Mouse (Mus musculus) left cerebral cortex, adult 11 months (tissue): ENCODE results near the gene Cnot11.
"Not testable (repeated sequence)": the region's sequence is repeated elsewhere in the genome, so short reads cannot be mapped to it uniquely, and the experiment has no call there.

Experiments
- DNase-seq: peaks from one replicate; pipeline ENCODE4 v3.0.0; 2022; ENCODE audit warnings: low spot score

The Cnot11 gene

DNA sequence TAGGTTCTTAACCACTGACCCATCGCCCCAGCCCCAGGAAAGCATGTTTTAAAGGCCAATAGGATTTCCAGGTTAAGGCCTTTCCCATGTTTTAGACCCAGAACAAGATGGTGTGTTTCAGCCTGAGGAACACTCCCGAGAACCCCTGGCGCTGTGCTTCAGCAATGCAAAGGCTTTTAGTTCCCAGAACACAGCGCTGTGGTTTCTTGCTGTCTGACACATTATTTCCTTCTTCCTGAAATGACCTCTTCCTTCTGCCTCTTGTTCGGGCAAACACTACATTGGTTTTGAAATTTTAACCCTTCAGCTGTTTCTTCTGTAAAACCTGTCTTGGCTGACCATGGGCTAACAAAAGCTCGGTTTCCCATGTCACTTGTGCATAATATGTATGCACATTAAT is 44.3 kb downstream of the Cnot11 start:
- DNase-seq, result no peak

DNA sequence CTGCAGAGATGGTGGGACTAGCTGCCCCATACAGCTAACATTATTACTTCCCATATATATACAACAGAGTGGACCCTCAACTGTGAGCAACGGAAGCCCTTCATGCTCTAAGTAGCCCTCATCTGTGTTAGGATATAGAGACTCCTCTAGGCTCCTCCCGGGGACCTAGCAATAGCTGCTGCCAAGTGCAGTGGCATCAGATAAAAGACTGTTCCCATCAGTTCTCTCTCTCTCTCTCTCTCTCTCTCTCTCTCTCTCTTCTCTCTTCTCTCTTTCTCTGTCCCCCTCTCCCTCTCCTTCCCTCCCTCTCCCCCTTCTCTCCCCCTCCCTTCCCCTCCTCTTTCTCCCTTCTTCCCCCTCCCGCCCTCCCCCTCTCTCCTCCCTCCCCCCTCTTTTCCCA is 46.4 kb downstream of the Cnot11 start:
- DNase-seq, result no peak

DNA sequence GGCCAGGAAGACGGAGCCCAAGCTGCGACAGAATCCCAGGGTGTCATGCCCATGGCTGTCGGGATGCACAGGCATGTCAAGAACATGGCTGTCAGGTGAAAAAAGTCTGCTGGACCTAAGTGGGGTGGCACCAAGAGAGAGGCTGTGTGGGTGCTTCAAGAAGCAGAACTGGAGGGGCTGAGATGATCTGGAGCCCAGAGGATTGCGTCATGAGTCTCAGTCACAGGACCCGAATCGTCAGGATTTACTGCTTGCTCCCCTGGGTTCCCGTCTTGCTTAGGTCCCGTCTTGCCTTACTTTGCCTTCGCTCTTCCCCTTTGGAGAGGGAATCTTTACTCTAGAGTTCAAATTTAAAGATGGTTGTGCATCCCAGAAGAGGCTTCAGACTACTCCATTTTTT is 48.4 kb downstream of the Cnot11 start:
- DNase-seq, result no peak

DNA sequence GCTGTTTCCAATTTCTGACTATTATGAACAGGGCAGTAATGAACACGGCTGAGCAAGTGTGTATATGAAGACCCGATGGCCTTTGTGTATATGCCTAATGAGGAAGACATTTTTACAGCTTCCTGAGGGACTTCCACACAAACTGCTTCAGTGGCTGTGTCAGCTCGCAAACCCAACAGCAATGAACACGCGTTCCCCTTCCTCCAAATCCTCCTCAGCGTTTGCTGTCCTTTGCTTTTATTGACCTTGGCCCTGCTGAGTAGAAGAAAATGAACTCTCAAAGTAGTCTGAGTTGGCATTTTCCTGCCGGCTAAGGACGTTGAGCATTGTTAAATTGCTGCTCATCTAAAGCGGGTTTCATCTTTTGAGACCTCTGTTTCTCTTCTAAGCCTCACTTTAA is 50.6 kb downstream of the Cnot11 start:
- DNase-seq, result no peak

DNA sequence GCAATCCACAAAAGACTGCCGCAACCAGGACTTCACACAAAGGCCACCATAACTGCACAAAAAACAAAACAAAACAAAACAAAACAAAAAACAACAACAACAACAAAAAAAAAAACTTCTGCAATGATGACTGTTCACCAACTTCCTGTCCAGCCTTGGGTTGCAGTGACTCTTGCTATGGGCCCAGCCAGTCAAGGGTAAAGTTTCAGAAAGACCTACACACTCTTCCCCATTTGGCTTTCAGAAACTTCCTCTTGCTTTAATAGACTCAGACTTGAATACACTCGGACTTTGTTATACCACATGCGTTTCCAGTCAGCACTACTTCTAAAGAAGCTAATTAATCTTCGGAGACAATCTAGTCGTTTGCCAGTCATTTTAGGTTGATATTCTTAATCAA is 55.4 kb downstream of the Cnot11 start:
- DNase-seq, result no peak

DNA sequence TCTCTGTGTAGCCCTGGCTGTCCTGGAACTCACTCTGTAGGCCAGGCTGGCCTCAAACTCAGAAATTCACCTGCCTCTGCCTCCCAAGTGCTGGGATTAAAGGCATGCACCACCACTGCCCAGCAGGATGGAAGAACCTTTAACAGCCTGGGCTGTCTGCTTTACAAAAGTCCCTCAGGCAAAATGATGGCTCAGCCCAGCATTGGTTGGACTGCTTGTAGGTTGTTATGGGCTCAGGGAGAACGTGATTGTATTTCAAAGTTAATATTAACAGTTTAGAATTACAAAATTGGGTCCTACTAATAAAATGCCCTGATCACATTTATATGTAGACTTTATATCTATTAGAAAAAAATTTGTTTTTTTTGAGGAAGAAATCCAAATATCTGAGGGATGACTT is 56.8 kb downstream of the Cnot11 start:
- not testable (repeated sequence) for DNase-seq

DNA sequence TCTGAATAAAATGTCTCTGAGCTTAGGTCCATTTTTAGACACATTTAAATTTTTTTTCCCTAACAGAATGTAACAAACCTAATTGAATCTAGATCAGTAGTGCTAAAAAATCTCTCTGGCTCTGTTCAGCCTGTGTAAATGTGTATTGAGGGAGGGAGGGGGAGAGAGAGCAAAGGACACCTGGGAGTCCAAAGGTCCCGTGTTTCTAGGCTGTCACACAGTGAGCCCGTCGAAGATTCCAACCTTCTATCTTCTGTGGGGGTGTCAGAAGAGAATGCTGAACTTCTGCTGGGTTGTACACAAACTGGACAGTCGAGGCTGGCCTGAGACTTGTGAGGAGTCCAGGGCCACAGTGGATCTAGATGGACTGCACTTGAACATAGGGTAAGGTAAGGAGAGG is 57.3 kb downstream of the Cnot11 start:
- DNase-seq, result no peak

DNA sequence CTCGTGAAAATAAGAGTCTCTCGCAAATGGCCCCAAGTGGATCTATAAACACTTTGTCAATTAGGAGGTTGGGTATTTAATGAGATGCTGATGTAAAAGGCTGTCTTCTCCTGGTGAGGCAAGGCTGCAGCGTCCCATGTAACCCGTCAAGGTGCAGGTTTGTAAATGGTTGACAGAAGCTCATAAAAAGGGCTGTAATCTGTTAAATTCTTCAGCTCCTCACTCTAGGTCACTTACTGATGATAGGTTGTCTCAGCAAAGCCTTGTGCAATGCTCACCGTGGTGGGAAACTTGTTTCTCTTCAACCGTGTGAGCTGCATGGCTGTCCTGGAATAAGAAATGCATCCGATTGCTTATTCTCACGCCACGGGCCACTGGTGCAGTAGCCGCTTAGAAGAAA is 59.0 kb downstream of the Cnot11 start:
- DNase-seq, result no peak
